Mouse (Mus musculus) hindbrain, embryonic 15.5 days (tissue): Measurements from ENCODE around the gene Ovca2. TPM values are rescaled to one million over a fixed set of nuclear protein-coding genes. Genes with fewer than 3 reads are reported as not detected.
A peak's percentile ranks its signal among the peaks of the same experiment; 100 is the strongest.

Experiments used
- ATAC-seq: fragments of 200-750 bp; cut with Nextera tagmentation; 2 replicates; pipeline ENCODE4 v1.8.0; 2017; ENCODE audit warnings: low read depth, moderate number of reproducible peaks, moderate TSS enrichment; ENCODE audit not compliant: low FRiP score
- H3K27ac ChIP-seq: fragments of 300-500 bp; sonication (generic); replicated peaks from 2 replicates; pipeline ENCODE4 v1.5.1; 2015; ENCODE audit warnings: mild to moderate bottlenecking, inconsistent platforms
- H3K27me3 ChIP-seq: fragments of 300-500 bp; sonication (generic); 2 replicates; pipeline ENCODE4 v1.6.1; 2015; ENCODE audit warnings: control low read depth, inconsistent platforms
- H3K36me3 ChIP-seq: fragments of 300-500 bp; sonication (generic); 2 replicates; pipeline ENCODE4 v1.6.1; 2015; ENCODE audit warnings: control low read depth, inconsistent platforms
- H3K4me1 ChIP-seq: fragments of 300-500 bp; sonication (generic); replicated peaks from 2 replicates; pipeline ENCODE4 v1.6.1; 2015; ENCODE audit warnings: control low read depth, inconsistent platforms
- H3K4me2 ChIP-seq: fragments of 300-500 bp; sonication (generic); 2 replicates; pipeline ENCODE4 v1.6.1; 2015; ENCODE audit warnings: moderate library complexity, mild to moderate bottlenecking, inconsistent platforms
- H3K4me3 ChIP-seq: fragments of 300-500 bp; sonication (generic); 2 replicates; pipeline ENCODE4 v1.5.1; 2015; ENCODE audit warnings: mild to moderate bottlenecking, inconsistent platforms
- H3K9ac ChIP-seq: fragments of 300-500 bp; sonication (generic); 2 replicates; pipeline ENCODE4 v1.6.1; 2015; ENCODE audit warnings: inconsistent platforms
- H3K9me3 ChIP-seq: fragments of 300-500 bp; sonication (generic); 2 replicates; pipeline ENCODE4 v1.6.1; 2016; ENCODE audit warnings: control low read depth, inconsistent platforms
- WGBS: fragments of 180-500 bp; shearing (Covaris S2); methylation state at CpG from one replicate; pipeline ENCODE4 v1.1.7; 2015; 5-methylcytosine and 5-hydroxymethylcytosine counted together
- polyA plus RNA-seq: library from polyadenylated mRNA; unstranded; fragments of >200 nt; fragmentation: Nextera tagmentation; extraction: Ambion mirVana; gene quantifications from 2 replicates; pipeline ENCODE4 v1.2.1, GENCODE M21; 2015

Ovca2 gene
- polyA plus RNA-seq, 1 experiment from 2014 or later: 14.8 TPM

GRCm38 (mm10) chr11:75194121-75194849 lies 15.7 kb upstream of the Ovca2 start:
- H3K9ac ChIP-seq: peak overlapping the region; percentile 57
- H3K27me3 ChIP-seq: peaks cover 31% of the 10 kb centered on the region
- peaks cover 55% of the 10 kb centered on the region for H3K4me1 ChIP-seq
- H3K9me3 ChIP-seq: no peaks in the 10 kb centered on the region
- no peak for ATAC-seq
- peak overlapping the region; percentile 80 for H3K4me2 ChIP-seq
- H3K4me3 ChIP-seq: peak overlapping the region; percentile 56
- peak overlapping the region; percentile 45; the same call in 1 of the 2 replicates for H3K27ac ChIP-seq
- H3K36me3 ChIP-seq: no peaks in the 10 kb centered on the region
- under 1% methylated on average over 52 of the region's 52 CpGs for WGBS

- Histone ChIP-seq H3K36me3 (no peaks in the 10 kb centered on the region), H3K4me1 (peaks cover 58% of the 10 kb centered on the region), H3K4me2 (peak within 1 kb of the TSS; percentile 80), H3K4me3 (peak within 1 kb of the TSS; percentile 56), H3K9ac (peak within 1 kb of the TSS; percentile 57), H3K27ac (peak within 1 kb of the TSS; percentile 45; the same call in 1 of the 2 replicates), H3K27me3 (peaks cover 31% of the 10 kb centered on the region), H3K9me3 (no peaks in the 10 kb centered on the region)
- under 1% methylated on average over 79 of the region's 84 CpGs for WGBS
- ATAC-seq: no peak
These were observed 14.8 kb upstream of the Ovca2 start, which contains the start of gene Rtn4rl1 for GRCm38 (mm10) chr11:75193256-75194071. TSS of gene Rtn4rl1 (plus strand) at chr11:75193783.

- Histone ChIP-seq H3K36me3 (no peaks in the 10 kb centered on the region), H3K4me1 (peaks cover 58% of the 10 kb centered on the region), H3K27me3 (peaks cover 31% of the 10 kb centered on the region), H3K4me3 (peak overlapping the region; percentile 56), H3K9me3 (no peaks in the 10 kb centered on the region), H3K4me2 (peak overlapping the region; percentile 80), H3K9ac (peak overlapping the region; percentile 57; the same call in 1 of the 2 replicates), H3K27ac (no peak overlapping the region)
- 23% methylated on average over 13 of the region's 13 CpGs for WGBS
- 0 out of 2 replicates have a peak, but pooled peaks have one; percentile 16 for ATAC-seq
These were observed 13.9 kb upstream of the Ovca2 start for GRCm38 (mm10) chr11:75192336-75193214.

DNA sequence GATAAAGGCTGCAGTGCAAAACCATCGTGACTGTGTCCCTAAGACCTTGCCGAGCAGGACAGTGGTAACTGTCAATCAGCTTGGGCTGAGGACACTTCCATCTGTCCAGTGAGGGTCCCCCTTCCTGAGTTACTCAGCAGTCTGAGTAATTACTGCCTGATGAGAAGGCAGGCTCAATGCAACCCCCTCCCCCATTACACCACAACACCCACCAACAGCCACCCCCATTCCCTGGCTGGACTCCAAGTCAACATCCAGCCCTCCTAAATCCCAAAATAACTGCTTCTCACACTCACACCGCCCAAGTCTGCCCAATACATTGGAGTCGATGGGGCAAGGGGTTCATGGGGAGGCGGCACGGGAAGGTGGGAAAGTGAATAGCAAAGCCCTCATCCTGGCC lies 13.2 kb upstream of the Ovca2 start:
- peaks cover 29% of the 10 kb centered on the region for H3K27me3 ChIP-seq

DNA sequence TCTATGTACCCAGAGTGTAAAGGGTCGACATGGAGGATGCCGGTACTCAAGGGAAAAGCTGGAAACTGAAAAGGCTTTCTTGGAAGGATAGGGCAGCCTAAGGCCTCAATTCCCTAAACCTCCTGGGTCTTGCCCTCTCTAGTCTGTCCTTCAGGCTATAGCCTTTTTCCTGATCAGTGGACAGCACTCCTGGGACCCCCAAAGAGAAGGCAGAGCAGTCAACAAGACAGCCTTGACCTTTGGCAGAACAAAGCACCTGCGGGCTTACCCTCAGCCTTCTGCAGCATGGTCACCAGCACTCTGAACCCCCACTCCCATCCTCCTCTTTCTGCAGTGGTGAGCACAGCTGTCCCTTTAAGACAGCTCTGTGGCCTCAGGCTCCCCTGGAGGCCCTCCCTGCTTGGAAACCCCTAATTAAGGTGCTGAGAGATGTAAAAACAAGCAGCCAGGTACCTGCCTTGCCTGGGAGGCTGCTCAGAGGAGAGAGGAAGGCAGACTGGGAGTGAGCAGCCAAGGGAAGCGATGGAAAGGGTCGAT lies 12.3 kb upstream of the Ovca2 start, which contains the start of gene Dph1:
Dph1 (minus strand) TSS at position 337 of the 537 bp plus-strand sequence.
- H3K4me2 ChIP-seq: peak within 1 kb of the TSS; percentile 92
- peaks cover 49% of the 10 kb centered on the region for H3K4me1 ChIP-seq
- H3K27me3 ChIP-seq: peaks cover 25% of the 10 kb centered on the region
- H3K4me3 ChIP-seq: peak within 1 kb of the TSS; percentile 85
- no peaks in the 10 kb centered on the region for H3K36me3 ChIP-seq
- 0 out of 2 replicates have a peak within 1 kb of the TSS, but pooled peaks have one; percentile 30 for H3K27ac ChIP-seq
- ATAC-seq: no peak
- peak within 1 kb of the TSS; percentile 55 for H3K9ac ChIP-seq
- H3K9me3 ChIP-seq: no peaks in the 10 kb centered on the region
- 54% methylated on average over 5 of the region's 5 CpGs for WGBS

More for the DNA sequence above, 13.2 kb upstream of the Ovca2 start:
- Histone ChIP-seq H3K4me3 (no peak overlapping the region), H3K27ac (no peak overlapping the region), H3K9me3 (no peaks in the 10 kb centered on the region), H3K36me3 (no peaks in the 10 kb centered on the region), H3K9ac (no peak overlapping the region), H3K4me2 (no peak overlapping the region), H3K4me1 (peaks cover 56% of the 10 kb centered on the region)
- 62% methylated on average over 6 of the region's 6 CpGs for WGBS
- ATAC-seq: no peak

GRCm38 (mm10) chr11:75190371-75190724 lies 11.7 kb upstream of the Ovca2 start:
- peak overlapping the region; percentile 55 for H3K9ac ChIP-seq
- H3K4me3 ChIP-seq: peak overlapping the region; percentile 85
- no peaks in the 10 kb centered on the region for H3K36me3 ChIP-seq
- 0 out of 2 replicates have a peak overlapping the region, but pooled peaks have one; percentile 30 for H3K27ac ChIP-seq
- peaks cover 43% of the 10 kb centered on the region for H3K4me1 ChIP-seq
- H3K4me2 ChIP-seq: peak overlapping the region; percentile 92
- WGBS: under 1% methylated on average over 24 of the region's 24 CpGs
- peaks cover 21% of the 10 kb centered on the region for H3K27me3 ChIP-seq
- ATAC-seq: peak; percentile 82
- H3K9me3 ChIP-seq: no peaks in the 10 kb centered on the region

- Histone ChIP-seq H3K4me2 (peak overlapping the region; percentile 92), H3K4me3 (peak overlapping the region; percentile 85), H3K36me3 (no peaks in the 10 kb centered on the region), H3K4me1 (peaks cover 39% of the 10 kb centered on the region), H3K9me3 (no peaks in the 10 kb centered on the region), H3K9ac (peak overlapping the region; percentile 55), H3K27me3 (peaks cover 17% of the 10 kb centered on the region), H3K27ac (no peak overlapping the region)
- peak; percentile 20 for ATAC-seq
- under 1% methylated on average over 22 of the region's 22 CpGs for WGBS
These were observed 11.2 kb upstream of the Ovca2 start for GRCm38 (mm10) chr11:75189713-75190370.

DNA sequence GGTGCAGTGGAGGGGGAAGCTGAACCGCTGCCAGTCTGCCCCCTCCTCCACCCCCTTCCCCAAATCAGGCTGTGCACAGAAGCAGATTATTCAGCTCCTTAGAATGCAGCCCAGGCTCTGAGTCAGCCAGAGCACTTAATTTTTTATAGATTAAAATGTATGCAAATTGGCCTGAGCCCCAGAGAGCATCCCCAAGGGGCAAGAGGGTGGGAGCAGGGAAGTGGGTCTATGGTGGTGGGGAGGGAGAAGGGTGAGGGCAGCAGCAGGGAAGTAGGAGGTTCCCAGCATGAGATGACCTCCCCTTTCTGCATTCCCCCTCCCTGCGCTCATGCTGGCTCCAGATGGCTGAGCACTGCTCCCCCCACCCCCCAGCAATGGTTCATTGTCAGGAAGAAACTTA lies 6.4 kb upstream of the Ovca2 start:
- H3K9me3 ChIP-seq: no peaks in the 10 kb centered on the region
- no peaks in the 10 kb centered on the region for H3K27me3 ChIP-seq
- no peak overlapping the region for H3K4me2 ChIP-seq
- peaks cover 14% of the 10 kb centered on the region for H3K4me1 ChIP-seq
- H3K4me3 ChIP-seq: no peak overlapping the region
- no peak overlapping the region for H3K9ac ChIP-seq
- H3K27ac ChIP-seq: no peak overlapping the region
- 47% methylated on average over 2 of the region's 2 CpGs for WGBS
- peaks cover 8% of the 10 kb centered on the region; the same call in 1 of the 2 replicates for H3K36me3 ChIP-seq
- ATAC-seq: no peak

- Histone ChIP-seq H3K9me3 (no peaks in the 10 kb centered on the region), H3K27ac (no peak overlapping the region), H3K27me3 (no peaks in the 10 kb centered on the region), H3K4me1 (peaks cover 11% of the 10 kb centered on the region), H3K9ac (no peak overlapping the region), H3K36me3 (peaks cover 8% of the 10 kb centered on the region; the same call in 1 of the 2 replicates), H3K4me2 (no peak overlapping the region), H3K4me3 (no peak overlapping the region)
- WGBS: 88% methylated on average over 5 of the region's 5 CpGs
- no peak for ATAC-seq
These were observed 5.9 kb upstream of the Ovca2 start for GRCm38 (mm10) chr11:75184573-75184972.

DNA sequence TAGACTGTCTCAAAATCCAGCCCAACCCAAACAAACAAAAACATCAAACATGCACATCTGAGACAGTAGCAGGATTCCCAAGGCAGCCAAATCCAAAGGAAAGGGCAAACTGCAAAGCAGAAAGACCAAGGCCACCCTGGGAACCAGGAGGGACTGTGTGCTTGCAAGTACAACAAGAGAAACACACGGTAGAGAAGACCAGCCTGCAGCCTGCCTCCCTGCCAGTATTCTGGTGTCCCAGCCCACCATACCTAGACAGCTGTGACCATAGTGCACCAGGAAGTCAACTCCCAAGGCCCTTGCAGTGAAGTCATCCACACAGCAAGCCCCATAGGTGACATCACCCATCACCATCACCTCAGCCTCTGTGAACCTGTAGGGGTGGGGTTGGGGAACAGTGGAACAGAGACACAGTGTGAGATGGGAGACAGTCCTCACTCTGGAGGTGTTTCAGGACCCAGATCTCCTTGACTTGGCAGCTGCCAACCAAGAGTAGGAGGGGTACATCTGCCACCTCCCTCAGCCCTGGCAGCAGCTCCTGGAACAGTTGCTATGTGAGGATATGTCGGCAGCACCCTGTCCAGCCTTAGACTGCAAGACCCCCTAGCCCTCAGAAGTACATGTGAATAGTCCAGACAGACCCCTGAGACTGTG lies 5.4 kb upstream of the Ovca2 start:
- Histone ChIP-seq H3K9ac (no peak overlapping the region), H3K36me3 (peaks cover 8% of the 10 kb centered on the region; the same call in 1 of the 2 replicates), H3K9me3 (no peaks in the 10 kb centered on the region), H3K4me2 (no peak overlapping the region), H3K27ac (no peak overlapping the region), H3K4me1 (peaks cover 8% of the 10 kb centered on the region), H3K27me3 (no peaks in the 10 kb centered on the region), H3K4me3 (no peak overlapping the region)
- 79% methylated on average over 2 of the region's 2 CpGs for WGBS
- ATAC-seq: no peak
